Mouse (Mus musculus): ENCODE measurements around the gene Flnb.

Gene Flnb

GRCm38 (mm10) chr14:7989961-7990360 is 172.2 kb downstream of the Flnb start:
- DNase-seq (ENCODE audit: extremely low read depth, low read depth) = no peak

DNA sequence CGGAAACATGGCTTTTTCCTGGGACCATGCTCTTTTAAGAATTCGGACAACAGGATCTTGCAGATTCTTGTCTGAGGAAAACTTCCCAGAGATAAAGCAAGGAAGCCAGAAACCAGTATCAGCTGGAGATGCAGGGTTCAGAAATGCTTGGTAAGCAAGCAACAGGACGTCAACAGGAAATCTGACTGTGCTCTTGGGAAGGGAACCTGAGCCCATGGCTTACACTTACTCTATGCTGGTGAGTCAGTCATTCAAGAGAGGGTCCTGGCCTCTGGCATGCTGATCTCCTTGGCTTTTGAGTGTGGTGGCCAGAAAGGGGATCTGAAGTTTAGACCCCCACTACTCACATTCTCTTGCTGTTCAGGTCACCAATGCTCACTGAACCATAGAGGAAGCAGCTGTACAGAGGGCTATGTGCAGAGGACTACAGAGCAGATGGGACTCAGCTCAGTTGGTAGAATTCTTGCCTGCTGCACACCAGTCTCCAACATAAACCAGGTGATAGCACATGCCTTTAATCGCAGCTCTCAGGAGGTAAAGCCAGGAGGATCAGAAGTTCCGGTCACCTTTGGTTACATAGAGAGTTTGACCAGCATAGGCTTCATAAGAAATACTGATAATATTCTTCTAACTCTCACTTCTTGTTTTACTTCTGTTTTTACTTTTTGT is 173.5 kb downstream of the Flnb start:
- DNase-seq (ENCODE audit: extremely low read depth, low read depth) = no peak

- DNase-seq (ENCODE audit: extremely low read depth, low read depth) = no peak
These were observed 174.4 kb downstream of the Flnb start for GRCm38 (mm10) chr14:7992158-7992557.

GRCm38 (mm10) chr14:7994271-7994767 is 176.6 kb downstream of the Flnb start, which contains the start of gene Dnase1l3:
TSS of gene Dnase1l3 (minus strand) at chr14:7994573.
- no peak for DNase-seq (ENCODE audit: extremely low read depth, low read depth)

- peak; percentile 19 for DNase-seq (ENCODE audit: extremely low read depth, low read depth)
These were observed 179.5 kb downstream of the Flnb start for GRCm38 (mm10) chr14:7997255-7997696.

DNA sequence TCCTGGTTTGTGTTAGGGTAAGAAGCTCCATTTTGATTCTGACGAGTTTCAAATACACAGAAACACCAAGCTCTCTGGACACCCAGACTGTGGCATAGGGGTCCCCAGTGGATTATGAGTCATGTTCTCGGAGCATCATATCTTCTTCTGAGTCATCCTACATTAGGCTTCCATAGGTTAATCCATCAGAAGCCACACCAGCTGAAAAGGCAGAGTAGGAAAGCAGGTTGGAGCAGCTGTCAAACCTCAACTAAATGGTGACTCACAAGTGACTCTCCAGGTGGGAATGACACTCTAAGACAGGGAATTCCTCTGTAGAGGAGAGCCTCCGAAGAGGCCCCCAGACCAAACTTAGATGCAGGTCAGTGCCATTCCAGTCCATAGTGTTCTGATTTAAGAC is 181.3 kb downstream of the Flnb start:
- DNase-seq (ENCODE audit: extremely low read depth, low read depth) = no peak

DNA sequence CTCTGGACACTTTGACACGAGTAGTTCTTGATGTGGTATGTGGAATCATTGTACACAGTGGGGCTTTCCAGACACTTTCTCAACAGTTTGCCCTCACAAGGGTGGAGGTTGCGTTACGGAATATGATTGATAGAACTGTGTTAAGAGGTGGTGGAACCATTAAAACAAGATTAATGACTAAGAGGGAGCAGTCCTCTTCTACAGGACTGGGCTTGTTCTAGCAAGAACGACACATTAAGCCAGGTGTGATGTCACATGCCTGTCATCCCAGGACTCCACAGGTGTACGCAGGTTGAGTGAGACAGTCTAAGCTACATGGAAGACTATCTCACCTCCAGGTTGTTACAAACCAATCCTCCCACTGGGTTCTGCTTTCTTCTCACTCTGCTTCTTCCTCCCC is 181.7 kb downstream of the Flnb start:
- no peak for DNase-seq (ENCODE audit: extremely low read depth, low read depth)

- DNase-seq (ENCODE audit: extremely low read depth, low read depth) = no peak
These were observed 182.5 kb downstream of the Flnb start for GRCm38 (mm10) chr14:8000247-8000646.

Data from MEL-GATA-1-ER (cell line).